Comparison of ENCODE assay signal across 14 mouse cellular contexts in the genomic region with DNA sequence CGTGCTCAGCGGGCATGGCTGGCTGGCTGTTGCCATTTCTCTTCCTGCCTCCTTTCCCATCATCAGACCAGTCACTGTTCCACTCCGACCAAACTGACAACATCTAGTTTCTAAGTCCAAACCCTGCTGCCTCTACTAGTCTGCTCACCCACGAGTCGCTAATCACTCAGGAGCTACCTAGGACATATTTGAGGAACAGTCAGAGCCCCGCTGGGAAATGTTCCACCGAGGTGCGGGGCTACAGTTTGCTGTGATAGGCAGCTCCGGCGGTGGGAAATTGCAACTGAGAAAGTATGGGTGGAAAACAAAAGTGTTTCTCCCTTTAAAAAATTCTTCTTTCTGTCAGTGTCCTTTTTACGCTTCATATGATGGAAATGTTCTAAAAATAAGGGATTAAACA. TPM values are rescaled to one million over a fixed set of nuclear protein-coding genes. Genes with fewer than 3 reads are reported as not detected.
DNase-seq lines count a peak whose midpoint lies in the region; ATAC-seq and TF ChIP-seq lines count a peak whose summit lies in the region.
"Had no signal": no experiment of that assay in that cellular context is flagged by ENCODE, and none has a peak within 500 bp of the region (broad histone marks: within the 10 kb centered on the region; RNA-seq: fewer than 3 reads in every experiment).

No protein-coding gene starts in this region.

- no peak for ATAC-seq in heart, embryonic 11.5 days (replicated peaks; ENCODE audit: insufficient number of reproducible peaks, low FRiP score, low TSS enrichment)
- ATAC-seq in forebrain, embryonic 12.5 days (ENCODE audit: low FRiP score), result no peak
- no peak for ATAC-seq in hindbrain, postnatal 0 days
- peak; percentile 52; the same call in 1 of the 2 replicates for ATAC-seq in neural tube, embryonic 12.5 days (ENCODE audit: low FRiP score, low read depth)

- H3K27ac ChIP-seq in heart, embryonic 11.5 days (ENCODE audit: low read depth, low read length), result no peak overlapping the region
- H3K27ac ChIP-seq in forebrain, embryonic 12.5 days, result peak overlapping the region; percentile 69
- H3K27ac ChIP-seq in hindbrain, postnatal 0 days, result peak overlapping the region; percentile 48; the same call in 1 of the 2 replicates
- peak overlapping the region; percentile 43; the same call in 1 of the 2 replicates for H3K27ac ChIP-seq in neural tube, embryonic 12.5 days

- no peak overlapping the region for H3K9ac ChIP-seq in heart, embryonic 11.5 days (ENCODE audit: low read depth, low read length)
- H3K9ac ChIP-seq in forebrain, embryonic 12.5 days, result no peak overlapping the region
- H3K9ac ChIP-seq in hindbrain, postnatal 0 days (replicated peaks; ENCODE audit: low read length), result no peak overlapping the region
- no peak overlapping the region for H3K9ac ChIP-seq in neural tube, embryonic 12.5 days

- H3K27me3 ChIP-seq in heart, embryonic 11.5 days (ENCODE audit: control insufficient read depth, insufficient read depth, low read length), result no peaks in the 10 kb centered on the region
- 0 out of 2 replicates have a peak, but pooled peaks cover under 1% of the 10 kb centered on the region for H3K27me3 ChIP-seq in forebrain, embryonic 12.5 days
- H3K27me3 ChIP-seq in hindbrain, postnatal 0 days (ENCODE audit: insufficient read depth, low read length), result no peaks in the 10 kb centered on the region
- no peaks in the 10 kb centered on the region for H3K27me3 ChIP-seq in neural tube, embryonic 12.5 days (replicated peaks)

- H3K4me3 ChIP-seq in heart, embryonic 11.5 days (ENCODE audit: low read depth, low read length), result no peak overlapping the region
- no peak overlapping the region for H3K4me3 ChIP-seq in forebrain, embryonic 12.5 days (replicated peaks)
- no peak overlapping the region for H3K4me3 ChIP-seq in hindbrain, postnatal 0 days (ENCODE audit: low read length)
- no peak overlapping the region for H3K4me3 ChIP-seq in neural tube, embryonic 12.5 days

- H3K4me2 ChIP-seq in heart, embryonic 11.5 days, result no peak overlapping the region
- H3K4me2 ChIP-seq in forebrain, embryonic 12.5 days, result no peak overlapping the region
- no peak overlapping the region for H3K4me2 ChIP-seq in hindbrain, postnatal 0 days (ENCODE audit: low read depth, low read length)
- H3K4me2 ChIP-seq in neural tube, embryonic 12.5 days (replicated peaks), result peak overlapping the region; percentile 22; the same call in 1 of the 2 replicates
- H3K4me2 ChIP-seq: liver, embryonic 11.5 days had no signal

- TF ChIP-seq CTCF in hindbrain, postnatal 0 days (IDR thresholded peaks at IDR 0.05; ENCODE audit: low read depth), result no peak

- WGBS in heart, embryonic 11.5 days (ENCODE audit: insufficient replicate concordance), result 69% methylated on average over 11 of the region's 11 CpGs
- 62% methylated on average over 11 of the region's 11 CpGs for WGBS in forebrain, embryonic 12.5 days
- 25% methylated on average over 11 of the region's 11 CpGs for WGBS in hindbrain, postnatal 0 days
- WGBS in neural tube, embryonic 12.5 days, result 33% methylated on average over 11 of the region's 11 CpGs

- no peaks in the 10 kb centered on the region for H3K9me3 ChIP-seq in heart, embryonic 11.5 days (replicated peaks; ENCODE audit: control insufficient read depth, low read length)
- H3K9me3 ChIP-seq in forebrain, embryonic 12.5 days, result no peaks in the 10 kb centered on the region
- H3K9me3 ChIP-seq in hindbrain, postnatal 0 days (ENCODE audit: low read length), result no peaks in the 10 kb centered on the region
- no peaks in the 10 kb centered on the region for H3K9me3 ChIP-seq in neural tube, embryonic 12.5 days

- DNase-seq in heart, adult 11 months, result peak; percentile 82
- no peak for DNase-seq in hindbrain, postnatal 0 days (ENCODE audit: low spot score)
- no peak for DNase-seq in frontal cortex, postnatal 36 days (ENCODE audit: low spot score in 2 of 2)
- DNase-seq in cerebellum, adult 8-10 months, result no peak
- no peak for DNase-seq in retina, embryonic 14.5 days (ENCODE audit: low spot score)
- DNase-seq: cerebellum, adult 11 months; heart, postnatal 10 days; lung, postnatal 10 days; thymus, adult 2 months had no signal

- H3K4me1 ChIP-seq in heart, embryonic 11.5 days (ENCODE audit: control insufficient read depth, insufficient read depth, low read length), result no peaks in the 10 kb centered on the region; the same call in 1 of the 2 replicates
- peaks cover 32% of the 10 kb centered on the region for H3K4me1 ChIP-seq in forebrain, embryonic 12.5 days
- 0 out of 2 replicates have a peak, but pooled peaks cover 6% of the 10 kb centered on the region for H3K4me1 ChIP-seq in hindbrain, postnatal 0 days (ENCODE audit: insufficient read depth, low read length)
- H3K4me1 ChIP-seq in neural tube, embryonic 12.5 days, result peaks cover 28% of the 10 kb centered on the region

- H3K36me3 ChIP-seq in heart, embryonic 11.5 days (ENCODE audit: control insufficient read depth, insufficient read depth, low read length), result no peaks in the 10 kb centered on the region
- H3K36me3 ChIP-seq in forebrain, embryonic 12.5 days (replicated peaks), result no peaks in the 10 kb centered on the region
- no peaks in the 10 kb centered on the region for H3K36me3 ChIP-seq in hindbrain, postnatal 0 days (ENCODE audit: insufficient read depth, low read length)
- H3K36me3 ChIP-seq in neural tube, embryonic 12.5 days, result no peaks in the 10 kb centered on the region

RNA-seq across cellular contexts. Expression of a gene that starts 18.4 kb away (rescaled TPM):
- polyA plus RNA-seq in heart, embryonic 11.5 days (2014; fragmentation: Nextera tagmentation; extraction: Ambion mirVana), result 95.3 and 98.1 TPM in 2 replicates
- polyA plus RNA-seq in forebrain, embryonic 12.5 days (2016; fragmentation: Nextera tagmentation; extraction: Ambion mirVana), result 37.9 and 48.5 TPM in 2 replicates
- 142 and 198 TPM in 2 replicates for total RNA-seq in hindbrain, postnatal 0 days (2014; rRNA removed)
- 99.3 and 104 TPM in 2 replicates for polyA plus RNA-seq in hindbrain, postnatal 0 days (2015; fragmentation: Nextera tagmentation; extraction: Ambion mirVana)
- polyA plus RNA-seq in neural tube, embryonic 12.5 days (2016; fragmentation: Nextera tagmentation; extraction: Ambion mirVana), result 103 and 107 TPM in 2 replicates

RNA-seq across cellular contexts. Expression of a gene that starts 30.8 kb away (rescaled TPM):
- 22.2 and 29.2 TPM in 2 replicates for polyA plus RNA-seq in heart, embryonic 11.5 days (2014; fragmentation: Nextera tagmentation; extraction: Ambion mirVana)
- 39.5 and 41.2 TPM in 2 replicates for polyA plus RNA-seq in forebrain, embryonic 12.5 days (2016; fragmentation: Nextera tagmentation; extraction: Ambion mirVana)
- 9.0 and 14.0 TPM in 2 replicates for total RNA-seq in hindbrain, postnatal 0 days (2014; rRNA removed)
- 29.4 and 31.2 TPM in 2 replicates for polyA plus RNA-seq in hindbrain, postnatal 0 days (2015; fragmentation: Nextera tagmentation; extraction: Ambion mirVana)
- polyA plus RNA-seq in neural tube, embryonic 12.5 days (2016; fragmentation: Nextera tagmentation; extraction: Ambion mirVana), result 42.8 and 47.7 TPM in 2 replicates

RNA-seq across cellular contexts. Expression of a gene that starts 36.3 kb away (rescaled TPM):
- 22.4 and 22.5 TPM in 2 replicates for polyA plus RNA-seq in heart, embryonic 11.5 days (2014; fragmentation: Nextera tagmentation; extraction: Ambion mirVana)
- 3.1 and 3.6 TPM in 2 replicates for polyA plus RNA-seq in forebrain, embryonic 12.5 days (2016; fragmentation: Nextera tagmentation; extraction: Ambion mirVana)
- total RNA-seq in hindbrain, postnatal 0 days (2014; rRNA removed), result 2.1 and 7.1 TPM in 2 replicates
- polyA plus RNA-seq in hindbrain, postnatal 0 days (2015; fragmentation: Nextera tagmentation; extraction: Ambion mirVana), result 4.8 and 6.1 TPM in 2 replicates
- 3.7 and 4.4 TPM in 2 replicates for polyA plus RNA-seq in neural tube, embryonic 12.5 days (2016; fragmentation: Nextera tagmentation; extraction: Ambion mirVana)
- total RNA-seq: monocyte, adult 5-6 weeks had no signal

RNA-seq across cellular contexts. Expression of a gene that starts 48.4 kb away (rescaled TPM):
- polyA plus RNA-seq in heart, embryonic 11.5 days (2014; fragmentation: Nextera tagmentation; extraction: Ambion mirVana), result 92.3 and 92.8 TPM in 2 replicates
- 128 and 131 TPM in 2 replicates for polyA plus RNA-seq in forebrain, embryonic 12.5 days (2016; fragmentation: Nextera tagmentation; extraction: Ambion mirVana)
- total RNA-seq in hindbrain, postnatal 0 days (2014; rRNA removed), result 182 and 196 TPM in 2 replicates
- polyA plus RNA-seq in hindbrain, postnatal 0 days (2015; fragmentation: Nextera tagmentation; extraction: Ambion mirVana), result 162 and 163 TPM in 2 replicates
- 141 and 145 TPM in 2 replicates for polyA plus RNA-seq in neural tube, embryonic 12.5 days (2016; fragmentation: Nextera tagmentation; extraction: Ambion mirVana)
